Mouse (Mus musculus) liver, embryonic 13.5 days (tissue): ENCODE data around the gene Eya4. TPM values are rescaled to one million over a fixed set of nuclear protein-coding genes. Genes with fewer than 3 reads are reported as not detected.

Source experiments
- ATAC-seq: fragments of 200-750 bp; cut with Nextera tagmentation; 2 replicates; pipeline ENCODE4 v1.8.0; 2017; ENCODE audit warnings: low read depth, mild to moderate bottlenecking, moderate number of reproducible peaks, moderate library complexity
- DNase-seq: peaks from one replicate; pipeline ENCODE4 v3.0.0; 2022
- H3K27ac ChIP-seq: fragments of 300-500 bp; sonication (generic); 2 replicates; pipeline ENCODE4 v1.5.1; 2015; ENCODE audit warnings: moderate library complexity, mild to moderate bottlenecking, inconsistent platforms
- H3K27me3 ChIP-seq: fragments of 300-500 bp; sonication (generic); 2 replicates; pipeline ENCODE4 v1.6.1; 2015; ENCODE audit warnings: mild to moderate bottlenecking, inconsistent platforms
- H3K36me3 ChIP-seq: fragments of 300-500 bp; sonication (generic); 2 replicates; pipeline ENCODE4 v1.6.1; 2015; ENCODE audit warnings: mild to moderate bottlenecking, inconsistent platforms
- H3K4me1 ChIP-seq: fragments of 300-500 bp; sonication (generic); replicated peaks from 2 replicates; pipeline ENCODE4 v1.6.1; 2015; ENCODE audit warnings: inconsistent platforms
- H3K4me2 ChIP-seq: fragments of 300-500 bp; sonication (generic); 2 replicates; pipeline ENCODE4 v1.6.1; 2015; ENCODE audit warnings: inconsistent platforms, mild to moderate bottlenecking, moderate library complexity
- H3K4me3 ChIP-seq: fragments of 300-500 bp; sonication (generic); replicated peaks from 2 replicates; pipeline ENCODE4 v1.5.1; 2015; ENCODE audit warnings: mild to moderate bottlenecking, inconsistent platforms
- H3K9ac ChIP-seq: fragments of 300-500 bp; sonication (generic); 2 replicates; pipeline ENCODE4 v1.6.1; 2015; ENCODE audit warnings: mild to moderate bottlenecking, inconsistent platforms
- H3K9me3 ChIP-seq: fragments of 300-500 bp; sonication (generic); replicated peaks from 2 replicates; pipeline ENCODE4 v1.6.1; 2016; ENCODE audit warnings: inconsistent platforms
- WGBS: fragments of 180-500 bp; shearing (Covaris S2); methylation state at CpG from one replicate; pipeline ENCODE4 v1.1.7; 2015; ENCODE audit not compliant: insufficient replicate concordance; 5-methylcytosine and 5-hydroxymethylcytosine counted together
- polyA plus RNA-seq: library from polyadenylated mRNA; unstranded; fragments of >200 nt; fragmentation: Nextera tagmentation; extraction: Ambion mirVana; gene quantifications from 2 replicates; pipeline ENCODE4 v1.2.1, GENCODE M21; 2015

The Eya4 gene
- polyA plus RNA-seq, 1 experiment from 2014 or later, result 0.25 TPM

GRCm38 (mm10) chr10:23327651-23328050, 22.9 kb downstream of the Eya4 start:
- H3K27ac ChIP-seq, result no peak overlapping the region
- no peak overlapping the region for H3K9ac ChIP-seq
- no peak for DNase-seq
- no peaks in the 10 kb centered on the region for H3K27me3 ChIP-seq
- no peak overlapping the region for H3K4me2 ChIP-seq
- no peaks in the 10 kb centered on the region for H3K36me3 ChIP-seq
- no peaks in the 10 kb centered on the region for H3K4me1 ChIP-seq
- no peak overlapping the region for H3K4me3 ChIP-seq
- no peak for ATAC-seq
- no peaks in the 10 kb centered on the region for H3K9me3 ChIP-seq
- WGBS, result 70% methylated on average over 6 of the region's 6 CpGs

- DNase-seq, result no peak
- Histone ChIP-seq H3K27ac (no peak overlapping the region), H3K4me1 (no peaks in the 10 kb centered on the region), H3K9ac (no peak overlapping the region), H3K27me3 (no peaks in the 10 kb centered on the region), H3K36me3 (no peaks in the 10 kb centered on the region), H3K9me3 (no peaks in the 10 kb centered on the region), H3K4me3 (no peak overlapping the region), H3K4me2 (no peak overlapping the region)
- no peak for ATAC-seq
- 62% methylated on average over 4 of the region's 4 CpGs for WGBS
Observed at GRCm38 (mm10) chr10:23322275-23322674, 28.3 kb downstream of the Eya4 start.

GRCm38 (mm10) chr10:23295616-23296015, 55.0 kb downstream of the Eya4 start:
- Histone ChIP-seq H3K27ac (no peak overlapping the region), H3K4me2 (no peak overlapping the region), H3K9me3 (no peaks in the 10 kb centered on the region), H3K9ac (no peak overlapping the region), H3K27me3 (no peaks in the 10 kb centered on the region), H3K4me1 (no peaks in the 10 kb centered on the region), H3K36me3 (no peaks in the 10 kb centered on the region), H3K4me3 (no peak overlapping the region)
- WGBS, result 33% methylated on average over 3 of the region's 3 CpGs
- ATAC-seq (peak; percentile 73; the same call in 1 of the 2 replicates), DNase-seq (no peak)

GRCm38 (mm10) chr10:23292495-23292894, 58.1 kb downstream of the Eya4 start:
- no peak for ATAC-seq
- Histone ChIP-seq H3K9me3 (no peaks in the 10 kb centered on the region), H3K9ac (no peak overlapping the region)

GRCm38 (mm10) chr10:23277371-23277770, 73.2 kb downstream of the Eya4 start:
- no peak overlapping the region for H3K27ac ChIP-seq
- ATAC-seq (no peak), DNase-seq (no peak)
- no peak overlapping the region for H3K9ac ChIP-seq
- H3K4me2 ChIP-seq, result no peak overlapping the region
- H3K27me3 ChIP-seq, result no peaks in the 10 kb centered on the region
- H3K4me1 ChIP-seq, result no peaks in the 10 kb centered on the region
- no peaks in the 10 kb centered on the region for H3K36me3 ChIP-seq
- 58% methylated on average over 3 of the region's 3 CpGs for WGBS
- peaks cover 3% of the 10 kb centered on the region; the same call in 1 of the 2 replicates for H3K9me3 ChIP-seq
- H3K4me3 ChIP-seq, result no peak overlapping the region

More at GRCm38 (mm10) chr10:23292495-23292894, 58.1 kb downstream of the Eya4 start:
- no peak overlapping the region for H3K4me2 ChIP-seq
- H3K4me1 ChIP-seq, result no peaks in the 10 kb centered on the region
- no peaks in the 10 kb centered on the region for H3K36me3 ChIP-seq
- no peaks in the 10 kb centered on the region for H3K27me3 ChIP-seq
- WGBS, result 74% methylated on average over 7 of the region's 7 CpGs
- H3K4me3 ChIP-seq, result no peak overlapping the region
- no peak overlapping the region for H3K27ac ChIP-seq
- no peak for DNase-seq

GRCm38 (mm10) chr10:23271050-23271621, 79.5 kb downstream of the Eya4 start:
- Histone ChIP-seq H3K36me3 (no peaks in the 10 kb centered on the region), H3K4me3 (no peak overlapping the region), H3K4me2 (no peak overlapping the region), H3K9me3 (peaks cover 3% of the 10 kb centered on the region; the same call in 1 of the 2 replicates), H3K27ac (no peak overlapping the region), H3K9ac (no peak overlapping the region), H3K4me1 (no peaks in the 10 kb centered on the region), H3K27me3 (no peaks in the 10 kb centered on the region)
- DNase-seq (no peak), ATAC-seq (no peak)
- WGBS, result 60% methylated on average over 9 of the region's 9 CpGs

- no peak overlapping the region for H3K9ac ChIP-seq
- WGBS, result 56% methylated on average over 2 of the region's 2 CpGs
- H3K4me3 ChIP-seq, result no peak overlapping the region
- H3K27me3 ChIP-seq, result no peaks in the 10 kb centered on the region
- no peaks in the 10 kb centered on the region for H3K36me3 ChIP-seq
- H3K27ac ChIP-seq, result no peak overlapping the region
- H3K4me1 ChIP-seq, result no peaks in the 10 kb centered on the region
- peaks cover 3% of the 10 kb centered on the region; the same call in 1 of the 2 replicates for H3K9me3 ChIP-seq
- no peak overlapping the region for H3K4me2 ChIP-seq
- no peak for DNase-seq
- no peak for ATAC-seq
Observed at GRCm38 (mm10) chr10:23270502-23270901, 80.1 kb downstream of the Eya4 start.

GRCm38 (mm10) chr10:23252180-23252579, 98.4 kb downstream of the Eya4 start:
- Histone ChIP-seq H3K4me3 (no peak overlapping the region), H3K36me3 (no peaks in the 10 kb centered on the region), H3K9ac (no peak overlapping the region), H3K27me3 (no peaks in the 10 kb centered on the region), H3K4me2 (no peak overlapping the region), H3K9me3 (no peaks in the 10 kb centered on the region), H3K4me1 (no peaks in the 10 kb centered on the region), H3K27ac (no peak overlapping the region)
- ATAC-seq (no peak), DNase-seq (no peak)
- WGBS, result 64% methylated on average over 4 of the region's 4 CpGs

GRCm38 (mm10) chr10:23246485-23246884, 104.1 kb downstream of the Eya4 start:
- H3K27ac ChIP-seq, result no peak overlapping the region
- DNase-seq (no peak), ATAC-seq (no peak)
- H3K4me3 ChIP-seq, result no peak overlapping the region
- no peak overlapping the region for H3K9ac ChIP-seq
- H3K4me1 ChIP-seq, result no peaks in the 10 kb centered on the region
- no peaks in the 10 kb centered on the region for H3K27me3 ChIP-seq
- H3K9me3 ChIP-seq, result no peaks in the 10 kb centered on the region
- H3K4me2 ChIP-seq, result no peak overlapping the region
- H3K36me3 ChIP-seq, result no peaks in the 10 kb centered on the region
- 60% methylated on average over 3 of the region's 3 CpGs for WGBS

GRCm38 (mm10) chr10:23236918-23237317, 113.7 kb downstream of the Eya4 start:
- Histone ChIP-seq H3K9ac (no peak overlapping the region), H3K9me3 (no peaks in the 10 kb centered on the region), H3K27me3 (no peaks in the 10 kb centered on the region), H3K27ac (no peak overlapping the region), H3K4me2 (no peak overlapping the region), H3K36me3 (no peaks in the 10 kb centered on the region), H3K4me1 (no peaks in the 10 kb centered on the region), H3K4me3 (no peak overlapping the region)
- 69% methylated on average over 11 of the region's 11 CpGs for WGBS
- DNase-seq, result no peak
- ATAC-seq, result no peak

- no peak overlapping the region for H3K27ac ChIP-seq
- no peaks in the 10 kb centered on the region for H3K27me3 ChIP-seq
- H3K4me1 ChIP-seq, result no peaks in the 10 kb centered on the region
- no peak overlapping the region for H3K9ac ChIP-seq
- no peak overlapping the region for H3K4me3 ChIP-seq
- DNase-seq (no peak), ATAC-seq (no peak)
- WGBS, result 77% methylated on average over 4 of the region's 4 CpGs
- no peaks in the 10 kb centered on the region for H3K36me3 ChIP-seq
- H3K4me2 ChIP-seq, result no peak overlapping the region
- no peaks in the 10 kb centered on the region for H3K9me3 ChIP-seq
Observed at GRCm38 (mm10) chr10:23235405-23235804, 115.2 kb downstream of the Eya4 start.

GRCm38 (mm10) chr10:23233425-23233824, 117.2 kb downstream of the Eya4 start:
- H3K4me1 ChIP-seq, result no peaks in the 10 kb centered on the region
- no peak overlapping the region for H3K4me2 ChIP-seq
- WGBS, result 54% methylated on average over 6 of the region's 6 CpGs
- H3K36me3 ChIP-seq, result no peaks in the 10 kb centered on the region
- no peak overlapping the region for H3K27ac ChIP-seq
- DNase-seq, result no peak
- H3K9ac ChIP-seq, result no peak overlapping the region
- H3K4me3 ChIP-seq, result no peak overlapping the region
- H3K9me3 ChIP-seq, result no peaks in the 10 kb centered on the region
- no peak for ATAC-seq
- no peaks in the 10 kb centered on the region for H3K27me3 ChIP-seq
